20 mouse cellular contexts compared by ENCODE assay signal in the genomic region with DNA sequence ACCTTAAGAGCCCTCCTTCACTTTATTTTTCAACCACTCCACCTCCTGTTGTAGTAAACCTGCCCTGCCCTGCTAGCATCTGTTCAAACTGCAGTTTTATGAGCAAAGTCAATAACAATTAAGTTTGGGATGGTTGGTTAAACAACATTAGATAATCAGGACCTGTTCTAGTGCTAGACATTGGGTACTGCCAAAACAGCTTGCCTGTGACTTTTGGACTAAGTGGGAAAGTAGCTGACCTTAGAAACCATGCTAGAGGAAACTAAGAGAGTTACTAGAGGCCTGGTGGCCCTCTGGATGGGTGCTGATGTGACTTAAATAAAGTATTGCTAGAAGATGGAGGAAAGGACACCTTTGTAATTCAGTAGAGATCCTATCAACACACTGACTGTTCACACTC. TPM values are rescaled to one million over a fixed set of nuclear protein-coding genes. Genes with fewer than 3 reads are reported as not detected.
DNase-seq lines count a peak whose midpoint lies in the region; ATAC-seq and TF ChIP-seq lines count a peak whose summit lies in the region.
"Had no signal": no experiment of that assay in that cellular context is flagged by ENCODE, and none has a peak within 500 bp of the region (broad histone marks: within the 10 kb centered on the region; RNA-seq: fewer than 3 reads in every experiment).

No protein-coding gene starts in this region.

- no peak overlapping the region for H3K4me3 ChIP-seq in kidney, adult 2 months (ENCODE audit: insufficient read depth, low read depth, low read length)
- no peak overlapping the region for H3K4me3 ChIP-seq in kidney, embryonic 14.5 days (ENCODE audit: low read length)

- H3K9ac ChIP-seq in kidney, embryonic 14.5 days (ENCODE audit: low read depth, low read length): no peak overlapping the region

- H3K27ac ChIP-seq in kidney, adult 2 months (ENCODE audit: insufficient read depth, low read depth, low read length): no peak overlapping the region
- H3K27ac ChIP-seq in kidney, embryonic 14.5 days (ENCODE audit: low read depth, low read length): no peak overlapping the region

- no peaks in the 10 kb centered on the region; the same call in 1 of the 2 replicates for H3K9me3 ChIP-seq in kidney, embryonic 14.5 days (ENCODE audit: control insufficient read depth, low read length)
- H3K9me3 ChIP-seq: G1E had no signal

- no peak for TF ChIP-seq POLR2A in kidney, adult 2 months (IDR thresholded peaks at IDR 0.05; ENCODE audit: low read depth, low read length)

- no peak for ATAC-seq in kidney, embryonic 14.5 days (ENCODE audit: low FRiP score, low TSS enrichment)
- ATAC-seq: activated CD4-positive, CD25-positive, alpha-beta regulatory T cell, adult 4 months; Patski had no signal

- no peaks in the 10 kb centered on the region; the same call in 1 of the 2 replicates for H3K4me1 ChIP-seq in kidney, adult 2 months (ENCODE audit: control insufficient read depth, insufficient read depth, low read length)
- H3K4me1 ChIP-seq in kidney, embryonic 14.5 days (ENCODE audit: control insufficient read depth, insufficient read depth, low read length): no peaks in the 10 kb centered on the region

- peak; percentile 65 for DNase-seq in kidney, adult 2 months
- no peak for DNase-seq in kidney, adult 11 months
- peak; percentile 20 to 41 for DNase-seq in kidney, adult 8-10 months
- no peak for DNase-seq in kidney, adult 18-20 months
- DNase-seq in kidney, adult 9 months: peak; percentile 66
- DNase-seq: adrenal gland, adult 2 months; adrenal gland, adult 8-10 months; adrenal gland, postnatal 10 days; adrenal gland, postnatal 14 days; adrenal gland, postnatal 25 days; adrenal gland, postnatal 36 days; B cell, adult 2 months; cerebellum, adult 11 months; cerebellum, adult 11-12 months; cerebellum, adult 18-20 months had no signal

- TF ChIP-seq CTCF in kidney, adult 2 months (conservative IDR thresholded peaks at IDR 0.05; ENCODE audit: insufficient read depth, insufficient read length, low read depth, low read length): no peak

- H3K36me3 ChIP-seq in kidney, adult 2 months (ENCODE audit: control insufficient read depth, insufficient read depth, low read length): no peaks in the 10 kb centered on the region
- H3K36me3 ChIP-seq in kidney, embryonic 14.5 days (ENCODE audit: control insufficient read depth, insufficient read depth, low read length): no peaks in the 10 kb centered on the region
- H3K36me3 ChIP-seq: G1E had no signal

- no peaks in the 10 kb centered on the region for H3K27me3 ChIP-seq in kidney, adult 2 months (replicated peaks; ENCODE audit: control insufficient read depth, insufficient read depth, low read length)
- no peaks in the 10 kb centered on the region for H3K27me3 ChIP-seq in kidney, embryonic 14.5 days (ENCODE audit: control insufficient read depth, insufficient read depth, low read length)
- H3K27me3 ChIP-seq: CH12.LX, Patski had no signal

- H3K4me2 ChIP-seq in kidney, embryonic 14.5 days (replicated peaks; ENCODE audit: low read depth, low read length): no peak overlapping the region

RNA-seq across cellular contexts. Expression of gene Retreg1, which starts 21.0 kb away (rescaled TPM):
- polyA plus RNA-seq in kidney, adult 2 months (2012; rRNA removed): 32.1 and 36.0 TPM in 2 replicates
- polyA plus RNA-seq in kidney, embryonic 14.5 days (2014; fragmentation: Nextera tagmentation; extraction: Ambion mirVana): 10.2 and 14.6 TPM in 2 replicates
- polyA plus RNA-seq: G1E had no signal

Comparison
In these comparisons a context has a peak if more than half of its experiments do, and no peak if none do; other contexts are left out.
1. DNase-seq: peak in kidney, adult 2 months (single experiment), kidney, adult 8-10 months (2 of 2) and kidney, adult 9 months (single experiment); none in kidney, adult 11 months (single experiment) and kidney, adult 18-20 months (single experiment).